Mouse (Mus musculus) kidney, adult 10 weeks (tissue): ENCODE data around the gene Gm5089. TPM values are rescaled to one million over a fixed set of nuclear protein-coding genes. Genes with fewer than 3 reads are reported as not detected.

Source experiments
- polyA plus RNA-seq: library from polyadenylated mRNA; stranded (reverse); fragments of 350-450 nt; fragmentation: Illumina TruSeq; extraction: RNeasy Lipid Tissue Mini Kit (QIAGEN cat#74804); gene quantifications from one replicate; pipeline ENCODE4 v1.2.3, GENCODE M21; 2014; ENCODE audit warnings: low read depth, low replicate concordance

Gene Gm5089
- not detected for polyA plus RNA-seq

GRCm38 (mm10) chr14:122450496-122451382 is at the start of gene Gm5089:
TSS of gene Gm5089 (minus strand) at chr14:122451115.

GRCm38 (mm10) chr14:122490441-122491328 is 39.8 kb upstream of the Gm5089 start, which contains the start of gene Gm10837:
TSS of gene Gm10837 (plus strand) at chr14:122490586.

GRCm38 (mm10) chr14:122474891-122475556 is 24.1 kb upstream of the Gm5089 start, which contains the start of gene Zic2:
TSS of gene Zic2 (plus strand) at chr14:122475435.

DNA sequence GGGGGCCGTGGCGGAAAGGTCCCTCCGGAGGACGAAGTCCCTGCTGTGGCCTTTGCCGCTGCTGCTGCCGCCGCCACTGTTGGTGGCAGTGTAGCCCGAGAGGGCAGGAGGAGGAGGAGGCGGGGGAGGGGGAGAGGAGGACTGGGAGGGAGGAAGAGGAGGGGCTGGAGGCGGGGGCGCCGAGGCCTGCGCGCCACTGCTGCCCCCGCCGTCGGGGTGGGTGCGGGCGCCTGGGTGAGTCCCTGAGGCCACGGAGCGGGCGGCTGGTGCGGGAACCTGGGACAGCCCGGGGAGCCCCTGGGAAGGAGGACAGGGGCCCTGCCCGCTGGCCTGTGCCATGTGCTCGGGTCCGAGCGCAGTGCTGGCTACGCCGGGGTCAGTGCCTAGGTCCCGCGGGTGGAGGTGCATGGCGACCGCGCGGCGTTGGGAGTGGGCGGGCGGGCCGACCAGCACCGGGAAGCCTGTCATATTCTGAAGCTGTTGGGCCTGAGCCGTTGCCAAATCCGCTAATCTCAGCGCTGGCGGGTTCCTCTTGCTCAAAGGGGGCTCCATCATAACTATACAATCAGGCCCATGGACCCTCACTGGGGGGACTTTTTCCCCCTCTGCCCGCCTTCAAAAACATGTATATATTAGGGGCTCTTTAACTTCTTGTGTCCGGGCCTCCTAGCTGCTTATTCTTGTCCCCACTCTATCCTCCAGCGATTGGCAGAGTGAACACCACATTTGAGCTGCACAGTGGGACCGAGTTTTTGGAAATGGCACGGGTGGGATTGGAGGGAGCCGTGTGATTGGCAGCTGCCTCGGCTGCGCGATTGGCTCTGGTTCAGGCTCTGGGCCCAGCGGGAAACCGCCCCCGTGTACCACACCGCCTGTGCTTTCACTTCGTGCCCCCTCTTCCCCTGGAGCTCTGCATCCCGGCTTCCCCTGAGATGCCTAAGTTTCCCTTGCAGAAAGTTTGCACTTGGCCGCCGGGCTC is 14.1 kb upstream of the Gm5089 start, which contains the start of gene Zic5:
Gene Zic5, minus strand, starts transcription at position 915 of the 979 bp plus-strand sequence.

Other genes starting within 250 kb of the Gm5089 start
- not detected for gene Zic5, start 14.6 kb upstream of the Gm5089 start, polyA plus RNA-seq
- gene Zic2, start 24.3 kb upstream of the Gm5089 start, polyA plus RNA-seq: not detected
- gene Gm10837, start 39.5 kb upstream of the Gm5089 start, polyA plus RNA-seq: not detected
- gene Pcca, start 83.2 kb upstream of the Gm5089 start, polyA plus RNA-seq: 137 TPM